24 mouse cellular contexts compared by ENCODE assay signal in the genomic region with DNA sequence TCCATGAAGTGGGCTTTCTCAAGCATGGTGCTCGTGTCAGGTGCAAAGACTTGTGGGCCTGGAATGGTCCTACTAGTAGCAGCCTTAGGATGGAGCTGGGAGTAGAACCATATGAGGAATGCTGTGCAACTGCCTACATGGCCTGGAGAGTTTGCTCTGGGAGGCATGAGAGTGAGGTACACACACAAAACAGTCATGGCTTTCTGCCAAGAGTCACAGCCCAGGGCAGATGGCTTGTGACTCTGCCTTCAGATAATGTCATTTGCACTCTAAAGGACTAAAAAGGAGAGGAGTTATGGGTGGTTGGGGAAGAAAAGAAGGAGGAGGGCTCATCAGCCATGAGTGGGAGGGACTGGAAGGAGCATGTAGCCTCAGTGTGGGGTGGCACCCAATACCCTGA.
DNase-seq lines count a peak whose midpoint lies in the region; ATAC-seq and TF ChIP-seq lines count a peak whose summit lies in the region.
"Had no signal": no experiment of that assay in that cellular context is flagged by ENCODE, and none has a peak within 500 bp of the region (broad histone marks: within the 10 kb centered on the region; RNA-seq: fewer than 3 reads in every experiment).

No protein-coding gene starts in this region.

- TF ChIP-seq CTCF in midbrain, postnatal 0 days (IDR thresholded peaks at IDR 0.05), result no peak

- H3K4me3 ChIP-seq in midbrain, postnatal 0 days (ENCODE audit: low read depth, low read length), result no peak overlapping the region
- H3K4me3 ChIP-seq in midbrain, embryonic 16.5 days (ENCODE audit: low read depth, low read length), result no peak overlapping the region
- H3K4me3 ChIP-seq: heart, embryonic 12.5 days; hindbrain, embryonic 13.5 days; kidney, embryonic 15.5 days; liver, embryonic 15.5 days; lung, embryonic 15.5 days; stomach, embryonic 15.5 days had no signal

- no peaks in the 10 kb centered on the region for H3K9me3 ChIP-seq in midbrain, postnatal 0 days (ENCODE audit: low read length)
- no peaks in the 10 kb centered on the region for H3K9me3 ChIP-seq in midbrain, embryonic 16.5 days (replicated peaks; ENCODE audit: control insufficient read depth, low read length, poor library complexity, severe bottlenecking)
- H3K9me3 ChIP-seq: heart, embryonic 12.5 days; hindbrain, embryonic 13.5 days; kidney, embryonic 15.5 days; liver, embryonic 15.5 days; lung, embryonic 15.5 days; stomach, embryonic 15.5 days had no signal

- 83% methylated on average over 1 of the region's 1 CpGs for WGBS in midbrain, postnatal 0 days
- WGBS in midbrain, embryonic 16.5 days, result 94% methylated on average over 1 of the region's 1 CpGs

- H3K9ac ChIP-seq in midbrain, postnatal 0 days (replicated peaks; ENCODE audit: low read length, poor library complexity, severe bottlenecking), result no peak overlapping the region
- no peak overlapping the region for H3K9ac ChIP-seq in midbrain, embryonic 16.5 days (ENCODE audit: low read depth, low read length)
- H3K9ac ChIP-seq: forebrain, postnatal 0 days; heart, embryonic 12.5 days; hindbrain, embryonic 13.5 days; kidney, embryonic 15.5 days; liver, embryonic 15.5 days; lung, embryonic 15.5 days; stomach, embryonic 15.5 days had no signal

- H3K36me3 ChIP-seq in midbrain, postnatal 0 days (ENCODE audit: insufficient read depth, low read length), result no peaks in the 10 kb centered on the region
- H3K36me3 ChIP-seq in midbrain, embryonic 16.5 days (ENCODE audit: control insufficient read depth, insufficient read depth, low read length), result no peaks in the 10 kb centered on the region
- H3K36me3 ChIP-seq: heart, embryonic 12.5 days; hindbrain, embryonic 13.5 days; kidney, embryonic 15.5 days; liver, embryonic 15.5 days; lung, embryonic 15.5 days; stomach, embryonic 15.5 days had no signal

- no peak overlapping the region for H3K27ac ChIP-seq in midbrain, postnatal 0 days (ENCODE audit: low read depth, low read length)
- no peak overlapping the region for H3K27ac ChIP-seq in midbrain, embryonic 16.5 days (ENCODE audit: low read length)
- H3K27ac ChIP-seq: hindbrain, embryonic 13.5 days; kidney, embryonic 15.5 days; liver, embryonic 15.5 days; lung, embryonic 15.5 days; stomach, embryonic 15.5 days had no signal

- no peaks in the 10 kb centered on the region for H3K4me1 ChIP-seq in midbrain, postnatal 0 days (ENCODE audit: insufficient read depth, low read length)
- H3K4me1 ChIP-seq in midbrain, embryonic 16.5 days (ENCODE audit: control insufficient read depth, insufficient read depth, low read length), result no peaks in the 10 kb centered on the region
- H3K4me1 ChIP-seq: kidney, embryonic 15.5 days; liver, embryonic 15.5 days; lung, embryonic 15.5 days; stomach, embryonic 15.5 days had no signal

- DNase-seq in cerebellum, adult 8-10 months, result no peak
- DNase-seq in midbrain, postnatal 0 days (ENCODE audit: low spot score), result peak; percentile 28
- DNase-seq in cerebellum, adult 9-11 months, result peak; percentile 81
- no peak for DNase-seq in retina, embryonic 14.5 days (ENCODE audit: low spot score)
- DNase-seq in spleen, postnatal 36 days (ENCODE audit: low spot score in 2 of 2), result no peak
- DNase-seq: adrenal gland, adult 8-10 months; forebrain, postnatal 0 days; gastrocnemius, postnatal 14 days; heart, adult 18-20 months; heart, postnatal 14 days; kidney, adult 11 months; kidney, postnatal 36 days; liver; lung, postnatal 36 days; thymus, postnatal 25 days had no signal

- no peaks in the 10 kb centered on the region for H3K27me3 ChIP-seq in midbrain, postnatal 0 days (ENCODE audit: insufficient read depth, low read length)
- H3K27me3 ChIP-seq in midbrain, embryonic 16.5 days (ENCODE audit: control insufficient read depth, insufficient read depth, low read depth, low read length), result no peaks in the 10 kb centered on the region
- H3K27me3 ChIP-seq: heart, embryonic 12.5 days; kidney, embryonic 15.5 days; liver, embryonic 15.5 days; lung, embryonic 15.5 days; stomach, embryonic 15.5 days had no signal

- H3K4me2 ChIP-seq in midbrain, postnatal 0 days (ENCODE audit: low read depth, low read length, poor library complexity, severe bottlenecking), result no peak overlapping the region
- no peak overlapping the region for H3K4me2 ChIP-seq in midbrain, embryonic 16.5 days (ENCODE audit: low read length)
- H3K4me2 ChIP-seq: heart, embryonic 12.5 days; hindbrain, embryonic 13.5 days; kidney, embryonic 15.5 days; liver, embryonic 15.5 days; lung, embryonic 15.5 days; stomach, embryonic 15.5 days had no signal

- ATAC-seq in cerebellum, adult (ENCODE audit: insufficient number of reproducible peaks, low FRiP score, low TSS enrichment), result peak; percentile 71
- no peak for ATAC-seq in midbrain, postnatal 0 days (ENCODE audit: low FRiP score)
- no peak for ATAC-seq in midbrain, embryonic 16.5 days
- ATAC-seq: activated CD4-positive, CD25-positive, alpha-beta regulatory T cell, adult 4 months; forebrain, postnatal 0 days had no signal

Comparison
In these comparisons a context has a peak if more than half of its experiments do, and no peak if none do; other contexts are left out.
1. DNase-seq: peak in midbrain, postnatal 0 days (single experiment) and cerebellum, adult 9-11 months (single experiment); none in cerebellum, adult 8-10 months (single experiment), retina, embryonic 14.5 days (single experiment) and spleen, postnatal 36 days (0 of 2).